Mouse (Mus musculus): ENCODE measurements at regions not wholly inside any gene's neighbourhood (a gene's known extent, or its start where the extent isn't known, plus 50 kb on each side); places are given as distances from the start of the nearest gene placed in this dataset.
A peak's percentile ranks its signal among the peaks of the same experiment; 100 is the strongest.

DNA sequence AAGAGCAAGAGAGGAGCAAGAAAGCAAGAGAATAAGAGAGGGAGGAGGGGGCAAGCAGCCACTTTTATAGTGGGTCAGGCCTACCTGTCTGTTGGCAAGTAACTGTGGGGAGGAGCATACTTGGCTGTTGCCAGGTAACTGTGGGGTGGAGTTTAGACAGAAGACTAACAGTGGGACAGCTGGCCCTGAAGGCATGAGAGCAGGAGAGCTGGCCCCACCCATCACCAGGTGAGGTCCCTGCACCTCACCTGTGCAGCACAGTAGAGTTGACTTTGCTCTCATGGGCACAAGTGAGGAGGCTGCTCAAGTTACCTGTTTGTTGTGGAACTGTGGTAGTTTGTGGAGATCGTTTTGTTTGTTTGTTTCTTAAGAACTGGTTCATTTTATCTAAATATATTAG lies 208.1 kb downstream of the Spata18 start:
- no peaks in the 10 kb centered on the region for H3K36me3 ChIP-seq (ENCODE audit: control insufficient read depth, insufficient read depth, low read length)
- no peak overlapping the region for H3K27ac ChIP-seq (ENCODE audit: control insufficient read depth, insufficient read depth, low read length)
- WGBS = 94% methylated on average over 1 of the region's 1 CpGs
- H3K4me1 ChIP-seq (replicated peaks; ENCODE audit: control insufficient read depth, insufficient read depth, low read length) = no peaks in the 10 kb centered on the region
- TF ChIP-seq CTCF (IDR thresholded peaks at IDR 0.05; ENCODE audit: borderline replicate concordance, control insufficient read depth, extremely low read depth, insufficient read depth, low read length, poor library complexity) (no peak), POLR2A (IDR thresholded peaks at IDR 0.05; ENCODE audit: control insufficient read depth, extremely low read depth, insufficient read depth, low read length, poor library complexity) (no peak)
- no peaks in the 10 kb centered on the region for H3K27me3 ChIP-seq (ENCODE audit: control insufficient read depth, insufficient read depth, low read length)
- H3K4me3 ChIP-seq (ENCODE audit: control insufficient read depth, insufficient read depth, low read length) = no peak overlapping the region
- no peak for DNase-seq

DNA sequence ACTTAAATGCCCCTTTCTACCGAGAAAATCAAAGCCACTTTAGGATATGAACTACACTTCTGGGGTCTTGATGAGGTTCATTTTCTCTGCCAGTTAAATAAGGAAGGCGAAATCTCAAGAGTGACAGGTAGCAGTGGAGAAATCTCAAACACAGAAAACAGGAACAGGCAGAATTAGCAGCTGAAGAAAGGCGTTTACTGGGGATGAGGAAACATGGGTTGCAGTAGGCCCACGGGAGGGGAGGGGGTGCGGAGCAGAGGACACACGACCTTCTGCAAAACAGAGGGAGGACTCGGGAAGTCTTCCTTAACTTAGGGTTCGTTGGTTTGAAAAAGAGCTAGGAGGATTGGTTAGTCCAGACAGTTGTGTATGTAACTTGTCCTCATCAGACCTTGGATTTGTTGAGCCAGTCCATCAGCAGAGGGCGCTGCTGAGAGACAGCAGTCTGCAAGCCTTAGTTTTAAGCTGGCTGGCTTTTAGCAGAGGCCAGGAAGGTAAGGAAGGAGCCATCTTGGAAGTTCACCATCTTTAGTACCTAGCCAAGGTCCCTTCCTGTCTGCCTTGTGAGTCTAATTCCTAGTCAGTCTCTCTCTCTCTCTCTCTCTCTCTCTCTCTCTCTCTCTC lies 204.0 kb downstream of the Usp46 start:
- peak; percentile 40 for DNase-seq
- no peak overlapping the region for H3K4me3 ChIP-seq (ENCODE audit: control insufficient read depth, insufficient read depth, low read length)

DNA sequence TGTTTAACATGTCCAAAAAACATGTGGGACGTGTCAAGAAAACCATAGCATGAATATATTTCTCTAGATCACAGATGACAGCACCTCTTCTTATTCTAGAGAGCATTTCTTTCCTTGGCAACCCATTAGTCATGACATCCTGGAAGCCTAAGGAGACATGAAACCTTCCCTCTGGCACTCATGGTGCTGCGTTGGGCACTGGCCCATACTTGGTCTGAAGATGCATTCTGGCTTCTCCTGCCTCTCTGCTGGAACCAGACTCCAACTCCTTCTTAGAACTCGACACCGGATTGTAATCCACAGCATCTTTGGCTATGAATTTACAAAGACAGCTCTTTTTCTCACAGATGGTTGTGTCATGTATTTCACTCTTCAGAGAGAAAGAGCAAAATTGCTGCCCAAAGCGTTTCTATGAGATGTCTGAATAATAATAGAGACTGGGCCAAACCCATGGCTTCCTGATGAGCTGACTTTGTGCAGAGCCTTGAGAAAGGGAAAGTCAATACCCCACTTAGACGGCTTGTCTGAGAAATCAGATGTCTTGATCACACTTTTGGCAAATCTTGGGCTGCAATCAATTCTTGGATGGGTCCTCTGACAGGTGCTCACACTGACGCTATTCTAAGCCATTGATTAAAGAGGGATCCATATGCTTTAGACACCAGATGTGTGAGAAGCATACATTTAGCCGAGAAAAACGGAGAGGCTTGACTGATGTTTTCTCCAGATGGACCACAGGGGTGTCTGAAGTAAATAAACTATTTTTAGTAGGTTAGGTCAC lies 195.4 kb downstream of the Usp46 start:
- H3K36me3 ChIP-seq (ENCODE audit: control insufficient read depth, insufficient read depth, low read length) = no peaks in the 10 kb centered on the region
- H3K27ac ChIP-seq (ENCODE audit: control insufficient read depth, insufficient read depth, low read length) = no peak overlapping the region
- no peak for DNase-seq
- H3K4me1 ChIP-seq (replicated peaks; ENCODE audit: control insufficient read depth, insufficient read depth, low read length) = no peaks in the 10 kb centered on the region
- WGBS = 92% methylated on average over 9 of the region's 9 CpGs
- TF ChIP-seq POLR2A (IDR thresholded peaks at IDR 0.05; ENCODE audit: control insufficient read depth, extremely low read depth, insufficient read depth, low read length, poor library complexity) (no peak), CTCF (IDR thresholded peaks at IDR 0.05; ENCODE audit: borderline replicate concordance, control insufficient read depth, extremely low read depth, insufficient read depth, low read length, poor library complexity) (no peak)
- no peak overlapping the region for H3K4me3 ChIP-seq (ENCODE audit: control insufficient read depth, insufficient read depth, low read length)
- H3K27me3 ChIP-seq (ENCODE audit: control insufficient read depth, insufficient read depth, low read length) = no peaks in the 10 kb centered on the region

More for the DNA sequence above, 204.0 kb downstream of the Usp46 start:
- Histone ChIP-seq H3K36me3 (ENCODE audit: control insufficient read depth, insufficient read depth, low read length) (no peaks in the 10 kb centered on the region), H3K27ac (ENCODE audit: control insufficient read depth, insufficient read depth, low read length) (no peak overlapping the region), H3K4me1 (replicated peaks; ENCODE audit: control insufficient read depth, insufficient read depth, low read length) (no peaks in the 10 kb centered on the region), H3K27me3 (ENCODE audit: control insufficient read depth, insufficient read depth, low read length) (no peaks in the 10 kb centered on the region)
- 46% methylated on average over 9 of the region's 9 CpGs for WGBS
- no peak for TF ChIP-seq CTCF (IDR thresholded peaks at IDR 0.05; ENCODE audit: borderline replicate concordance, control insufficient read depth, extremely low read depth, insufficient read depth, low read length, poor library complexity)
- TF ChIP-seq POLR2A (IDR thresholded peaks at IDR 0.05; ENCODE audit: control insufficient read depth, extremely low read depth, insufficient read depth, low read length, poor library complexity) = no peak

DNA sequence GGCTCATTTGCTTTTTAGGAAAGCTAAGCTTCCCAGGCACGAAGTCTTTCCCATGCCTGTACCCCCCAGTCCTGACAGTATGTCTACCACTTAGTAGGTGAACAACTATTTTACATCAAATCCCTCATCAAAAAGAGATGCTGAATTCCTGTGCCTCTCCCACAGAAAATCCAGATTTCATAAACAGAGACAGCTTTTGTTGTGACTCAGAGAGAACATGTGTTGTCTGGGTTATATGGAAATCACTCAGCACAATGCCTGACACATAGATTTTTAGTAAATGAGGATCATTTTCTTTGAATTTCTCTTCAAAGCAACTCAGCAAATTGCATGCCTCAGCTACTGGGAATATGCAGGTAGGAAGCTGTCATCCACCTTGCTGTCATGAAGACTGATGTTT lies 193.5 kb downstream of the Usp46 start:
- H3K27me3 ChIP-seq (ENCODE audit: control insufficient read depth, insufficient read depth, low read length) = no peaks in the 10 kb centered on the region
- no peak overlapping the region for H3K27ac ChIP-seq (ENCODE audit: control insufficient read depth, insufficient read depth, low read length)
- no peaks in the 10 kb centered on the region for H3K36me3 ChIP-seq (ENCODE audit: control insufficient read depth, insufficient read depth, low read length)
- H3K4me3 ChIP-seq (ENCODE audit: control insufficient read depth, insufficient read depth, low read length) = no peak overlapping the region
- no peak for DNase-seq
- no peak for TF ChIP-seq POLR2A (IDR thresholded peaks at IDR 0.05; ENCODE audit: control insufficient read depth, extremely low read depth, insufficient read depth, low read length, poor library complexity)
- no peak for TF ChIP-seq CTCF (IDR thresholded peaks at IDR 0.05; ENCODE audit: borderline replicate concordance, control insufficient read depth, extremely low read depth, insufficient read depth, low read length, poor library complexity)
- H3K4me1 ChIP-seq (replicated peaks; ENCODE audit: control insufficient read depth, insufficient read depth, low read length) = no peaks in the 10 kb centered on the region
- 88% methylated on average over 1 of the region's 1 CpGs for WGBS

DNA sequence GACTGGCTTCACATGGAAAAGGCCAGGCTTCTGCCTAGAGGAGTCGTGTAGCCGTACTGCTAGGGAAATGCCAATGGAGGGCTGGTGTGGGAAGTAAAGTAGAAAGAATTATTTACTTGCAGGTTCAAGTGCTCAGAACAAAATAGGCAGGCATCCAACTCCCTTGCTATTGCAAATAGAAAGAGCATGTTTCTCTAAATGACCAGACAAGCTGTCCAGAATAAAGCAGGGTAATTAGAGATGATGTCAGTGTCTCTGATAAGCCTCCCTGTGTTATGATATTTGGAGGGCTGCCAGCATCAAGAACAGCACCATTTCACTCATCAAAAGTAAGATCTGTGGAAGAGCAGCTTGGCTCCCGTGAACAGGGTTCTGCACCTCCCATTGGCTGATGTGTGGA lies 192.4 kb downstream of the Usp46 start:
- Histone ChIP-seq H3K36me3 (ENCODE audit: control insufficient read depth, insufficient read depth, low read length) (no peaks in the 10 kb centered on the region), H3K27ac (ENCODE audit: control insufficient read depth, insufficient read depth, low read length) (no peak overlapping the region), H3K27me3 (ENCODE audit: control insufficient read depth, insufficient read depth, low read length) (no peaks in the 10 kb centered on the region), H3K4me1 (replicated peaks; ENCODE audit: control insufficient read depth, insufficient read depth, low read length) (no peaks in the 10 kb centered on the region), H3K4me3 (ENCODE audit: control insufficient read depth, insufficient read depth, low read length) (no peak overlapping the region)
- DNase-seq = no peak
- TF ChIP-seq CTCF (IDR thresholded peaks at IDR 0.05; ENCODE audit: borderline replicate concordance, control insufficient read depth, extremely low read depth, insufficient read depth, low read length, poor library complexity) (no peak), POLR2A (IDR thresholded peaks at IDR 0.05; ENCODE audit: control insufficient read depth, extremely low read depth, insufficient read depth, low read length, poor library complexity) (no peak)
- WGBS = 77% methylated on average over 3 of the region's 3 CpGs

DNA sequence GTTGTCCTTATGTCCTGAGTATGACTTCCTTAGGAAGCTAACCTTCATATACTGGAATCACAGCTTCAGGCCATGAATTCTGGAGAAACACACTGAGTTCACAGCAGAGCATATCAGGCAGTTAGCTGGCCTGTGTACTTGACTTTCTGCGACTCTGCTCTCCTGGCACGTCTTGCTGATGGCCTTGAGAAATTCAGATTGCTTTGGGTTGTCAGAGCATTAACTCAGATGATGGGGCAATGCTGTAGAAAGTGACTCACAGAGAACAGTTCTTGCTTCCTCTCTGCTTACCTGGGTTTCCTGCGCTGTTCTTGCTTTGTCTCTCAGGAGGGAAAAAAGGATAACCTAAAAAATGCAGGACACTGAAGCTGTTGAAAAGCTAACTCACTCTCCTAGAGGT lies 187.3 kb downstream of the Usp46 start:
- H3K4me3 ChIP-seq (ENCODE audit: control insufficient read depth, insufficient read depth, low read length) = no peak overlapping the region
- DNase-seq = no peak
- 95% methylated on average over 3 of the region's 3 CpGs for WGBS
- H3K27me3 ChIP-seq (ENCODE audit: control insufficient read depth, insufficient read depth, low read length) = no peaks in the 10 kb centered on the region
- H3K36me3 ChIP-seq (ENCODE audit: control insufficient read depth, insufficient read depth, low read length) = no peaks in the 10 kb centered on the region
- TF ChIP-seq POLR2A (IDR thresholded peaks at IDR 0.05; ENCODE audit: control insufficient read depth, extremely low read depth, insufficient read depth, low read length, poor library complexity) (no peak), CTCF (IDR thresholded peaks at IDR 0.05; ENCODE audit: borderline replicate concordance, control insufficient read depth, extremely low read depth, insufficient read depth, low read length, poor library complexity) (no peak)
- no peak overlapping the region for H3K27ac ChIP-seq (ENCODE audit: control insufficient read depth, insufficient read depth, low read length)
- H3K4me1 ChIP-seq (replicated peaks; ENCODE audit: control insufficient read depth, insufficient read depth, low read length) = no peaks in the 10 kb centered on the region
